Mouse (Mus musculus) liver, embryonic 11.5 days (tissue): Measurements from ENCODE around the gene Tmem104. TPM values are rescaled to one million over a fixed set of nuclear protein-coding genes. Genes with fewer than 3 reads are reported as not detected.

Source experiments
- ATAC-seq: fragments of 200-750 bp; cut with Nextera tagmentation; replicated peaks from 2 replicates; pipeline ENCODE4 v1.8.0; 2017; ENCODE audit warnings: moderate number of reproducible peaks, mild to moderate bottlenecking, moderate TSS enrichment, moderate library complexity; ENCODE audit not compliant: low FRiP score
- DNase-seq: peaks from one replicate; pipeline ENCODE4 v3.0.0-alpha.2; 2017; ENCODE audit warnings: low spot score
- H3K27ac ChIP-seq: fragments of 300-500 bp; sonication (generic); 2 replicates; pipeline ENCODE4 v1.5.1; 2014; ENCODE audit warnings: mild to moderate bottlenecking, low read depth, low read length, control low read depth
- H3K27me3 ChIP-seq: fragments of 300-500 bp; sonication (generic); replicated peaks from 2 replicates; pipeline ENCODE4 v1.6.1; 2014; ENCODE audit warnings: low read length, mixed read lengths; ENCODE audit not compliant: control insufficient read depth, insufficient read depth
- H3K36me3 ChIP-seq: fragments of 300-500 bp; sonication (generic); 2 replicates; pipeline ENCODE4 v1.6.1; 2014; ENCODE audit warnings: mild to moderate bottlenecking, low read length, moderate library complexity, mixed read lengths; ENCODE audit not compliant: control insufficient read depth, insufficient read depth
- H3K4me1 ChIP-seq: fragments of 300-500 bp; sonication (generic); replicated peaks from 2 replicates; pipeline ENCODE4 v1.6.1; 2014; ENCODE audit warnings: low read length, mixed read lengths; ENCODE audit not compliant: control insufficient read depth, insufficient read depth
- H3K4me2 ChIP-seq: fragments of 300-500 bp; sonication (generic); 2 replicates; pipeline ENCODE4 v1.6.1; 2014; ENCODE audit warnings: mild to moderate bottlenecking, control low read depth, moderate library complexity
- H3K4me3 ChIP-seq: fragments of 300-500 bp; sonication (generic); 2 replicates; pipeline ENCODE4 v1.5.1; 2014; ENCODE audit warnings: low read depth, low read length, control low read depth
- H3K9ac ChIP-seq: fragments of 300-500 bp; sonication (generic); 2 replicates; pipeline ENCODE4 v1.6.1; 2014; ENCODE audit warnings: low read depth, low read length, control low read depth
- H3K9me3 ChIP-seq: fragments of 300-500 bp; sonication (generic); 2 replicates; pipeline ENCODE4 v1.6.1; 2016; ENCODE audit warnings: low read length, inconsistent platforms, mixed read lengths; ENCODE audit not compliant: control insufficient read depth
- WGBS: fragments of 180-500 bp; shearing (Covaris S2); extraction: QIAGEN DNeasy Blood & Tissue Kit; methylation state at CpG from one replicate; pipeline ENCODE4 v1.1.7; 2014; 5-methylcytosine and 5-hydroxymethylcytosine counted together
- polyA plus RNA-seq: library from polyadenylated mRNA; unstranded; fragments of >200 nt; fragmentation: Nextera tagmentation; extraction: Ambion mirVana; gene quantifications from 2 replicates; pipeline ENCODE4 v1.2.1, GENCODE M21; 2014

Gene Tmem104
- polyA plus RNA-seq, 1 experiment from 2014 or later, result 10.8 TPM

- no peaks in the 10 kb centered on the region for H3K36me3 ChIP-seq
- H3K9me3 ChIP-seq, result no peaks in the 10 kb centered on the region
- H3K4me3 ChIP-seq, result peak overlapping the region; percentile 42
- H3K4me1 ChIP-seq, result peaks cover 34% of the 10 kb centered on the region
- H3K9ac ChIP-seq, result no peak overlapping the region
- H3K4me2 ChIP-seq, result peak overlapping the region; percentile 62
- WGBS, result 4% methylated on average over 5 of the region's 5 CpGs
- no peak for DNase-seq
- no peak overlapping the region for H3K27ac ChIP-seq
- no peak for ATAC-seq
- H3K27me3 ChIP-seq, result 0 out of 2 replicates have a peak, but pooled peaks cover 3% of the 10 kb centered on the region
Observed at GRCm38 (mm10) chr11:115155053-115155634, 32.1 kb upstream of the Tmem104 start.

- no peaks in the 10 kb centered on the region for H3K9me3 ChIP-seq
- no peaks in the 10 kb centered on the region for H3K27me3 ChIP-seq
- WGBS, result 13% methylated on average over 12 of the region's 12 CpGs
- H3K4me2 ChIP-seq, result peak overlapping the region; percentile 36
- H3K4me1 ChIP-seq, result peaks cover 54% of the 10 kb centered on the region
- DNase-seq, result peak; percentile 46
- H3K4me3 ChIP-seq, result no peak overlapping the region
- H3K9ac ChIP-seq, result peak overlapping the region; percentile 15; the same call in 1 of the 2 replicates
- H3K27ac ChIP-seq, result peak overlapping the region; percentile 73
- no peak; the same call in 1 of the 2 replicates for ATAC-seq
- H3K36me3 ChIP-seq, result no peaks in the 10 kb centered on the region
Observed at GRCm38 (mm10) chr11:115157933-115158719, 29.2 kb upstream of the Tmem104 start.

DNA sequence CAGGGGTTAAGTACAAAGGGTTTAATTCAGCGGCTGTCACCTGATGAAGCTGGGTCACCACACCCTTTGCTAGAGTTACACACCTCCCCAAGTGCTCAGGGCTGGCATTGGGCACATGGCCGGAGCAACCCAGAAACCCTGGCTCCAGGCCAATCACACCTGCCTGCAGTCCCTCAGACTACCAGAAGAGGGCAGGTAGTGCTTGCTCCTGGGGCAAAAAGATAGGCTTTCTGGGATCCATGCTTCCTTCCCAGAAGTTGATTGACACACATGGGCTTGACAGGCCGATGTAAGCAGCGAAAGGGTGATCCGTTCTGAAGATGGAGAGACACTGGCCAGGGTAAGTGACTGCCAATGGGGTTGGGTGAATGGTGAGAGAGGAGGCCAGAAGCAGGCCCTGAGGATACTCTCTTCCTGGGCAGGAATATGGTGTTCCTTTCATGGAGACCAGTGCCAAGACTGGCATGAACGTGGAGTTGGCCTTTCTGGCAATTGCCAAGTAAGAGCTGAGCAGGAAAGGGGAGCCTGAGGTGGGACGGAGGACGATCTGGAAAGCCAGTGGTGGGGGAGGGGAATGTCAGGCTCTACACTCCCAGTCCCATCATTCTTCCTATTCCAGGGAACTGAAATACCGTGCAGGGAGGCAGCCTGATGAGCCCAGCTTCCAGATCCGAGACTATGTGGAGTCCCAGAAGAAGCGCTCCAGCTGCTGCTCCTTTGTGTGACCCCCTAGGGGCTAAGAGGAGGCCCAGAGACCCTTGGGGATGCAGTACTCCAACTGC lies 27.1 kb upstream of the Tmem104 start:
- Histone ChIP-seq H3K27ac (no peak overlapping the region), H3K4me2 (no peak overlapping the region), H3K36me3 (no peaks in the 10 kb centered on the region), H3K9ac (no peak overlapping the region), H3K4me1 (peaks cover 52% of the 10 kb centered on the region), H3K27me3 (no peaks in the 10 kb centered on the region), H3K4me3 (no peak overlapping the region), H3K9me3 (no peaks in the 10 kb centered on the region)
- WGBS, result 58% methylated on average over 11 of the region's 11 CpGs
- no peak for DNase-seq
- ATAC-seq, result no peak

- WGBS, result 30% methylated on average over 10 of the region's 10 CpGs
- no peak overlapping the region for H3K27ac ChIP-seq
- no peak for ATAC-seq
- no peak for DNase-seq
- H3K27me3 ChIP-seq, result no peaks in the 10 kb centered on the region
- H3K4me3 ChIP-seq, result no peak overlapping the region
- H3K4me2 ChIP-seq, result peak overlapping the region; percentile 12
- peaks cover 50% of the 10 kb centered on the region for H3K4me1 ChIP-seq
- no peaks in the 10 kb centered on the region for H3K36me3 ChIP-seq
- H3K9me3 ChIP-seq, result no peaks in the 10 kb centered on the region
- H3K9ac ChIP-seq, result no peak overlapping the region
Observed at GRCm38 (mm10) chr11:115160883-115161577, 26.3 kb upstream of the Tmem104 start.

- 34% methylated on average over 9 of the region's 9 CpGs for WGBS
- no peak for DNase-seq
- no peak overlapping the region for H3K4me3 ChIP-seq
- H3K4me1 ChIP-seq, result peaks cover 52% of the 10 kb centered on the region
- no peaks in the 10 kb centered on the region for H3K27me3 ChIP-seq
- H3K27ac ChIP-seq, result peak overlapping the region; percentile 28
- H3K4me2 ChIP-seq, result peak overlapping the region; percentile 93
- H3K9ac ChIP-seq, result no peak overlapping the region
- no peaks in the 10 kb centered on the region for H3K36me3 ChIP-seq
- H3K9me3 ChIP-seq, result no peaks in the 10 kb centered on the region
- no peak for ATAC-seq
Observed at GRCm38 (mm10) chr11:115161578-115162204, 25.6 kb upstream of the Tmem104 start.

DNA sequence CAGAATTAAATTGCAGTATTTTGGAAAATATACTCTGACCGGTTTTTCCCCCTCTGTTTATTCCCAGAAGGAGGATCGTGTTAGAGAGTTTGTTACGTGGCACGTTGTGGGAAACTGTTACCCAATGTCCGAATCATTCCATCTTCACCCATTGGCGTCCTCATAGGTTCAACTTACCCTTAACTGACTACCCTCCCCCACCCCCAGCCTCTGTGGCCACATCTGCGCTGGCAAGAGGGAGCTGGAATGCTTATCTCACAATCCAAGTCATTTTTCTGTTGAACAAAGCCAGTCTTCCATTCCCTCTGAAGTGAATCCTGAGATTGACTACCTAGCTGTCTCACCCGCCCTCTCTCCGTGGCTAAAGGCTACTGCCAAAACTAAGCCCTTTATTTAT lies 25.1 kb upstream of the Tmem104 start:
- Histone ChIP-seq H3K4me1 (peaks cover 53% of the 10 kb centered on the region), H3K9me3 (no peaks in the 10 kb centered on the region), H3K9ac (peak overlapping the region; percentile 58; the same call in 1 of the 2 replicates), H3K4me3 (peak overlapping the region; percentile 80), H3K4me2 (peak overlapping the region; percentile 93), H3K36me3 (no peaks in the 10 kb centered on the region), H3K27me3 (no peaks in the 10 kb centered on the region), H3K27ac (peak overlapping the region; percentile 40; the same call in 1 of the 2 replicates)
- no peak for ATAC-seq
- DNase-seq, result no peak
- WGBS, result 23% methylated on average over 9 of the region's 9 CpGs

DNA sequence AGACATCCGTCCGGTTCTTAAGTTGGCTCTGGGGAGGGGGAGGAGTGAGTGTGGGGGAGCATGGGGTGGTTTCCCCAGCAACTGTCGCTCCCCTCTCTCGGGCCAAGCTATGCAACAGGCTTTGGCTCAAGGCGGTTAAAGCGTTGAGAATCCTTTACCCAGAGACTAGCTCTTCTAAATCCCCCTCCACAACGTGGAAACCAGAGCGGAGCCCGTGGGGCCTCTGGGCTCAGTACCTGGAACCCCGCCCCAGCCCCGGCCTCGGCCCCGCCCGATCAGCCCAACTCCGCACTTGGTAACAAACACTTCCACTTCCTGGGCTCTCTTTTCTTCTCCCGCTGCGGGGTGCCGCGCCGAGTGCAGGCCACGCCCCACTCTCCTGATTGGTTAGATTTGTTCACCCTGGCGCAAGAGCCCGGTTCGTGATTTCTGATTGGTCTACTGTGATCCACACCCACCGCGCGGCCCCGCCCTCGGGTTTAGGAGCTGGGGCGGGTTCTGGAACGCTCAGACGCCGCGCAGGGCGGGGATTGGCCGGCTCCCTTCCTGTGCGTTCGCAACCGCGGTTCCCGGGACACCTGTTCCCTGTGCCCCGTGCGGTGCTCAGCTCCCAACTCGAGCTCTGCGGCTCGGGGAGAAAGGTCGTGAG lies 24.3 kb upstream of the Tmem104 start, which contains the start of gene Slc9a3r1:
Slc9a3r1 (plus strand) TSS at position 510 of the 649 bp plus-strand sequence.
- no peaks in the 10 kb centered on the region for H3K9me3 ChIP-seq
- H3K27ac ChIP-seq, result peak within 1 kb of the TSS; percentile 72
- ATAC-seq (peak; percentile 93), DNase-seq (peak; percentile 99)
- H3K4me1 ChIP-seq, result peaks cover 46% of the 10 kb centered on the region
- H3K4me3 ChIP-seq, result peak within 1 kb of the TSS; percentile 80
- H3K36me3 ChIP-seq, result no peaks in the 10 kb centered on the region
- peak within 1 kb of the TSS; percentile 74 for H3K9ac ChIP-seq
- H3K4me2 ChIP-seq, result peak within 1 kb of the TSS; percentile 93
- under 1% methylated on average over 47 of the region's 47 CpGs for WGBS
- H3K27me3 ChIP-seq, result no peaks in the 10 kb centered on the region
